Mouse (Mus musculus): ENCODE measurements around the gene Galntl6.

Galntl6 gene

GRCm38 (mm10) chr8:57842462-57843391 lies 1069.7 kb downstream of the Galntl6 start:
- in situ Hi-C loops (cut with MboI) = no loop called here

GRCm38 (mm10) chr8:57841446-57841845 lies 1071.0 kb downstream of the Galntl6 start:
- in situ Hi-C loops (cut with MboI) = no loop called here

DNA sequence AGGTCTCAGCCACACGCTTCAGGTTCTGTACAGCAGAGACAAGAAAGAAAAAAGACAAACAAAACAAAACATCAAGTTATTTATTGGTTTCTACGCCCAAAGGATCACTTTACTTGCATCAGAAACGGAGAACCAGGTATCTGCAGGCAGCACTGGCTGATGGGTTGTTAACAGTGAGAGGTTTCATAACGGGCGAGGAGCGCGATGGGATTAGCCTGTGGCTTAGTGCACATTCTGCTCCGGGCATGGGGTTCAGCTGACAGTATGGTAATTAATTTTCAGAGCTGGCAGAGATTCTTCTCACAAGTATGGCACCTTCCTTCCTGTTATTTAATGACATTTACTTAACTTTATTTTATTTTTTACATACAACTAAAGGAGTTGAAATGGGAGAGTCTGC lies 1075.1 kb downstream of the Galntl6 start:
- in situ Hi-C loops (cut with MboI) = no loop called here

- in situ Hi-C loops (cut with MboI) = no loop called here
Measured at GRCm38 (mm10) chr8:57836981-57837380, 1075.5 kb downstream of the Galntl6 start.

DNA sequence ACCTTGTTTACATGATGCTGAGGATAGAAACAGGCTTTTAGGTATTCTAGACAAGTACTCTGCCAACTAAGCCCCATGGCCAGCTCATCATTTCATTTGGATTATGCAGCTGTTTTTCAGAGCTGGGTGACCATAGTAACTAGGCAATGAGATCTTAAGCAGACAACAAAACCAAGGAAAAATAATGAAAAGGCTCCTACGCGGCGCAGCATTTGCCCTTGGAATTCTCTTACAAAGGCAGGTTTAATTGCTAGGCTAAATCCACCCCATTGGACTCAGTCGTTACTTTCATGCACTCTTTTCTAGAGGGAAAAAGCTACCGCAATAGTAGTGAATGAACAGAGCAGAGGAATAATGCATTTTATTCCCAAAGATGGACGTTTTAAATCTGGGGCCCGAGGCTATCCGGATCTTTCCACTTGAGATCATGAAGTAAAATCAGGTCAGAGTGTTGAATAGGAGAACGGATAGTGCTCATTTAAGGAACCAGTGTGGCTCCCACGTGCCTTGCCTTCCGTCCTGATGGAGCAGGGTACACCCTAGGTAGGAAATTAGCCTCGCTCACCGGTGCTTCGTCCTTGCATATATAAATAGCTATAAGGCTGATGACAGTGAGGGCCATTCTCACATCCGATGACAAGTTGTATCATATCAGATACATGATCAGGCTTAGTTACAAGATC lies 1076.1 kb downstream of the Galntl6 start:
- in situ Hi-C loops (cut with MboI) = no loop called here

DNA sequence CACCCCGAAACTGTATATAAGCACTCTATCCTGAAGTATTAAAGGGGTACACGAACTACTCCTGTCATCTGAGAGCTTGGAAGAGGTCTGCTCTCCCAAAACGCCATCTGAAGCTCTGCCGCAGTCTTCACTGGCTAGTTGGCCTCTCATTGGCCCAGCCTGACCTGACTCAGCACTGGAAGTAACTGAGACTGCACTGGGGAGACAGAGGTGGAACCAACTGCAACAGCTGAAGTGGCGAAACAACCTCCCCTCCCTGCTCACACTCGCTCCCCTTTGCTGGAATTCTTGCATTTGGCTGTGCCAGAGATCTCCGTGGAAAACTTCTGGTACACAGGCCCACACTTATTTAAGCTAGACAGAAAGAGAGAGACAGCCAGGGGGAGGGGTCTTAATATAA lies 1089.3 kb downstream of the Galntl6 start:
- in situ Hi-C loops (cut with MboI) = no loop called here

- in situ Hi-C loops (cut with MboI) = no loop called here
Measured at GRCm38 (mm10) chr8:57816034-57816433, 1096.4 kb downstream of the Galntl6 start.

DNA sequence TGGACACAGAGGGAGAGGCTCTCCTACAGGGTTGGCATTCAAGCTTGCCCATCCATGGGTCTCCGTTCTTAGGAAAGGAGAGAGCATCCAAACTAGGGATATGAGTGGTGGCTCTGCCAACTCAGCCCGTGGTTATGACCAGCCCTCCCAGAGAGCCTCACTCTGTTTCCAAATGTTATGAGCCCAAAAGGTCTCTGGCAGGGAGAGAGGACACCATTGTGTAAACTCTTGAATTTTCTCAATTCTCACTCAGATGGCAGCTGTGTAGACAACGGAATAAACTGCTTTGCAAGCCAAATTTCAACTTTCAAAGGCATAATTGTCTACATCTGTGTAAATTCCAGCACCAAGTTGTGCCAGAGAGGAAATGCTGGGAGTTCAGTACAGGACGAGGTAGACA lies 1105.4 kb downstream of the Galntl6 start:
- in situ Hi-C loops (cut with MboI) = loop anchor here (5.0 kb wide), 1 partner anchor 380 kb away; no protein-coding TSS in a partner anchor

GRCm38 (mm10) chr8:57805094-57805493 lies 1107.3 kb downstream of the Galntl6 start:
- in situ Hi-C loops (cut with MboI) = loop anchor here (5.0 kb wide), 1 partner anchor 378 kb away; no protein-coding TSS in a partner anchor

- in situ Hi-C loops (cut with MboI) = no loop called here
Measured at GRCm38 (mm10) chr8:57803821-57804220, 1108.6 kb downstream of the Galntl6 start.

GRCm38 (mm10) chr8:57801197-57801596 lies 1111.2 kb downstream of the Galntl6 start:
- in situ Hi-C loops (cut with MboI) = no loop called here

DNA sequence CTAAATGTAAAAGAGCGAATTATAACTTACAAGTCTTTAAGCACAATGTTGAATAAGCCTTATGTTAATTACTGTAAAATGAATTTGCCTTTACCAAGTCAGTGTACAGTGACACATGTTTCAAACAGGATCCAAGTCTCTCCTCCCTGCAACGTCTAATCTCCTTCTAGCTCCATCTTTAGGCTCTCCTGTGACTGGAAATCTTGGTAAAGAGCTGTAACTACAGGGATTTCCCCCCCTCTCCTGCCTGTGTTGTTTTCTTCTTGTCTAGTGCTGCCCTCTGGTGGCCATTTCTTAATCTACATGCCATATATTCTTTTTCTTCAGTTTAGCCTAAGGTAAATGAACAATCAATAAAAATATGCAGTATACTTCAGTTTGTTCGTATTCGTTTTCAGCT lies 1112.1 kb downstream of the Galntl6 start:
- in situ Hi-C loops (cut with MboI) = no loop called here

GRCm38 (mm10) chr8:57799797-57800204 lies 1112.6 kb downstream of the Galntl6 start:
- in situ Hi-C loops (cut with MboI) = loop anchor here (10.0 kb wide), 2 partner anchors 225 to 265 kb away; no protein-coding TSS in a partner anchor

DNA sequence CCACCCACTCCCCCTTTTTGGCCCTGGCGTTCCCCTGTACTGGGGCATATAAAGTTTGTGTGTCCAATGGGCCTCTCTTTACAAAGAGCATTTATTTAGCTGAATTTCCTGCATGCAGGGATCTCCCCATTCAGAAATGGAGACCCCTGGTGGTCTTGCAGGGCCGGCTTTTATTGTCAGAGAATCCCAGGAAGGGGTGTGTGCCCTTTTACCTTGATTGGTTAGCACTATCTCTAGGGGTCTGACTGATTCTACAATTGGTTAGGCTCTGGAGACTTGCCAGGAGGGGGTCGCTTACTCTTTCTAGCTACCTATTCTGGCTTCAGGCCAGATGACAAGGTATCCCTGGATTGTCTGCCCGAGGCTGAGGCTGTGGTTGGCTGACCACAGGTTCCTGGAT lies 1119.0 kb downstream of the Galntl6 start:
- in situ Hi-C loops (cut with MboI) = loop anchor here (10.0 kb wide), 2 partner anchors 219 to 259 kb away; no protein-coding TSS in a partner anchor

DNA sequence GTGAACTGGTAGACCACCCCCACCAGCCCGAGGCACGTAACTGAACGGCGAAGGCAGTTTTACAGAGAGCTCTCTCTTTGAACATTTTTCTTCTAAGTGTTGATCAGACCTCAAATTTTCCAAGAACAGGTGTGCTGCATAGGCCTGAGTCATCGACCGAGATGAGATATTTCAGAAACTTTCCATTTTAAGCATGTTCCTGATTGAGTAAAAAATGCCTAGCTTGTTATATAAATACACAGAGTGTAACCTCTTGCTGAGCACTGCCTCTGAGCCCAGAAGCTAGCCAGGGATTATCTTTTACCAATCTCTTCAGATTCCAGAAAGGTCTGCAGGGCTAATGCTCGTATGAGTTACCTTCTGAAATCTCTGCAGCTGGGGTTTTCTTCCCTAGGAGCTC lies 1120.2 kb downstream of the Galntl6 start:
- in situ Hi-C loops (cut with MboI) = loop anchor here (10.0 kb wide), 2 partner anchors 217 to 257 kb away; no protein-coding TSS in a partner anchor

DNA sequence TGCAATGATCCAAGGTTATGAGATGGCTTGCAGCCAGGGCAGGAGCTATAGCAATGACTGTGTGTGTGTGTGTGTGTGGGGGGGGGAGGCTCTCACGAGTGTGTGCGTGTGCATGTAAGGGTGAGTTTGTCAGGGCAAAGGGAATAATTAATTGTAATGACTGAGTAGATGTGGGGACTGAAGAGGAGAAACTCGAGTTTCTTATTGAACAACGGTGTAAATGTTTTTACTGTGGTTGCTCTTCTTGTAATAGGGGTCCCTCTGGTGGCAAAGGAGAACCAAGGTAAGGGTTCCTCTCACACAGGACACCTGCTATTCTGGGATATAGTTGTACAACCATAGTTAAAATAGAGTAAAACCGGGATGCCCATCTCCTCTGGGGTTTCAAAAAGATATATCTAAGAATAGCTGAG lies 1121.1 kb downstream of the Galntl6 start:
- in situ Hi-C loops (cut with MboI) = loop anchor here (10.0 kb wide), 2 partner anchors 217 to 257 kb away; no protein-coding TSS in a partner anchor

DNA sequence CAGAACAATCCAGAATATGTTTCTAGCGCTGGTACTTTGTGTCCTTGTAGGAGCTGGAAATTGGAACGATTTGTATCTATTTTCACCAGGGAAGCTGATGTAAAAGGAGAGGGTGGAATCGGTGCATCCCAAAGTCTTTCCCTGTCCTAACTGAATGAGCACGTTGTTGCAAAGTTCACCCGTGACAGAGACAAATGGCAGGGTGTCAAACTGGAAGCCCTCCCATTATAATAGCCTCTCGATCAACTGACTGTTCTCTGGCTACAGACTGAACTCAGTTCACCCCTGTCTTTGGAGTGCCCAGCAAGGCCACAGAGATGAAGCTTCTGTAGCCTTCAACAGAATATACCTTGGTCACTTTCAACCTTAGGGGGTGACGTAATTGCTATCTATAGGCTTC lies 1132.9 kb downstream of the Galntl6 start:
- in situ Hi-C loops (cut with MboI) = no loop called here

GRCm38 (mm10) chr8:57777988-57778721 lies 1134.3 kb downstream of the Galntl6 start:
- in situ Hi-C loops (cut with MboI) = no loop called here

- in situ Hi-C loops (cut with MboI) = no loop called here
Measured at GRCm38 (mm10) chr8:57776723-57777122, 1135.7 kb downstream of the Galntl6 start.

- in situ Hi-C loops (cut with MboI) = no loop called here
Measured at GRCm38 (mm10) chr8:57772732-57773265, 1139.6 kb downstream of the Galntl6 start.

DNA sequence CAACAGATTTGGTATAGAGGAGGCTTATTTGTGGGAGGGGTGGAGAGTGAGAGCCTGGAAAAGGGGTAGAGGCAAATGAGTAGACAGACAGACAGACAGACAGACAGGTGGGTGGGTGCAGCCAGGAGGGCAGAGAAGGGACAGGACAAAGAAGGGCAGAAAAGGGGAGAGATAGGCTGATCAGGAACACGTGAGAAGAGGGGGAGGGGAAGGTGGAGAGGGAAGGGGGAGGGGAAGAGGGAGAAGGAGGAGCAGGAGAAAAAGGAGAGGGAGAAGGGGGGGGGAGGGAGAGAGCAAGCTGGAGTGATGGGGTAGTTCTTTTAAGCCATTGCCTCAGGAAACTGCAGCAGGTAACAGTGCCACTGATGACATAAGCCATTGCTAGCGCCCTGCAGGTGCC lies 1144.9 kb downstream of the Galntl6 start:
- in situ Hi-C loops (cut with MboI) = no loop called here
